Mouse (Mus musculus): Measurements from ENCODE around the gene Psenen. TPM values are rescaled to one million over a fixed set of nuclear protein-coding genes. Genes with fewer than 3 reads are reported as not detected.

Psenen gene
- total RNA-seq, 2 experiments from 2014 or later = 93.7 to 104 TPM

DNA sequence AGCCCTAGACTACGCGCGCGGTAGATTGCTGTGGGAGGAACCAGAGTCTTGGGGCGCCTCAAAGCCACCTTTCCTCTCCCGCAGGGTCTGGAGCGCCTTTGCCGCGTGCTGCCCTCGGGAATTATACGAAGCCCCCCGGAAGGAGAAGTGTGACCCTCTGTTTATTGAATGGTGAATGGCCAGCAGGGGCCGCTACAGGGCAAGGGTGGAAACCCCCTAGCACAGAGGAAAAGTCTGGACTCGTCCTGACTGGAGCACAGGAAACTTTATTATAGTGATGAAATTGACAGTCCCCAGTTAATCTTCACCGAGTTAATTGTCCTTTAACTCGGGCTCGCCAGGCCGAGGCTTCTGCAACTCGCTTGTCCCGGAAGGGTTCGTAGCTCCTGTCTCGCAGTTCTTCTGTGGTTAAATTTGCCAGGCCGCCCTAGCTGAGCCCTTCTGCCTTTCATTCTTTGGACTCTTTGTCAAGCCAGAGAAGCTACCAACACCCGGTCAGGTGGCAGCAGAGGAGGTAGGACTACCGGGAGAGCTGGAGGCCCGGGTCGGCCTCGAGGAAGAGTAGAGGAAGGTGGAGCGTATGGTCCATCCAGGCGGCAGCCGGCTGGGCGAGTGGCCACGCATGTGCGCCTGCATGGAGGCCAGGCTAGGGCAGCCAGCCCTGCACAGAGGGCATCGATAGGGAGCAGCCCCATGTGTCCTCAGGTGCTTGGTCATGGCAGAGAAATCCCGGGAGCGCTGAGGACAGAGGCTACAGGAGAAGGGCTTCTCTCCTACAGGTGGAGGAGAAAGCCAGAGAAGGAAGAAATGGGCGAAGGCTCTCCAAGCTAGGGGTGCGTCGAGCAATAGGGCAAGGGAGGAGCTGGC lies 26.2 kb upstream of the Psenen start:
- DNase-seq = peak; percentile 90

GRCm38 (mm10) chr7:30588676-30589434 lies 25.4 kb upstream of the Psenen start, which contains the start of gene Kmt2b:
Kmt2b (minus strand) TSS chr7:30588726.
- DNase-seq = peak; percentile 92

- DNase-seq = no peak
Observed at GRCm38 (mm10) chr7:30587842-30588667, 24.6 kb upstream of the Psenen start.

GRCm38 (mm10) chr7:30586455-30587020 lies 23.1 kb upstream of the Psenen start:
- DNase-seq = no peak

DNA sequence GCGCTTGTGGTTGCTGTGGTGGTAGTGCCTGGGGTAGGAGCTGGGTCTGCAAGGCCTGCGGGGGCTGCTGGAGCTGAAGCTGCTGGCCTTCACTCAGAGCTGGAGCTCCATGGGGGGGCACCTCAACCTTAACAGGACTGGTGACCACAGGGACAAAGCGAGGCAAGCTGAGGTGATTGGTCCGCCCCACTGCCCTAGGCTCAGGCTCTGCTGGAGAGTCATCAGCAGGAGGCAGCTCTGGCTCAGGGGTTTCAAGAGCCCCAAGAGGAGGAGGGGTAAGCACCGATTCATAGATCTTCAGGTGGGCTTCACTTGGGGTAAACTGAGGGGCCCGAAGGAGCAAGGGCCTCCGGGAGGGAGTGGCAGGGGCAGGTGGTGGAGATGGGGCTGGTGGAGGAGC lies 21.7 kb upstream of the Psenen start:
- no peak for DNase-seq

- DNase-seq = no peak
Observed at GRCm38 (mm10) chr7:30584339-30584738, 20.9 kb upstream of the Psenen start.

DNA sequence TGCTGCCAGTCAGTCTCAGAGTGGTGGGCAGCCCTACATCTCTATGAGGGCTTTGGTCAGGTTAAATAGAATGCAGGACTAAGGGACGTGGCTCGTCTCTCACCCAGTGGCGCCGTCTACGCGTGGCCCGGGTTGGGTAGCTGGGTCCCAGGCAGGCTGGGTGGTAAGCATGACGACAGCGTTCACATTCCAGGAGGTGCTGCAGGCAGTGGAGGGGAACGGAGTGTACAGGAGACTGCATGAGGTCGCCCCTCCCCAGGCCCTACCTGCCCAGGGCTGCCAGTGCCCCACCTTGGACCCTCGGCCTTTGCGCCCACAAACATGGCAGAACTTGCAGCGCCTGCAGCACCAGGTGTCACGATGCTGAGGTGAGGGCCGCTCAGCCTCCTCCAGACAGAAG lies 18.1 kb upstream of the Psenen start:
- DNase-seq = no peak

GRCm38 (mm10) chr7:30579950-30580349 lies 16.5 kb upstream of the Psenen start:
- no peak for DNase-seq

DNA sequence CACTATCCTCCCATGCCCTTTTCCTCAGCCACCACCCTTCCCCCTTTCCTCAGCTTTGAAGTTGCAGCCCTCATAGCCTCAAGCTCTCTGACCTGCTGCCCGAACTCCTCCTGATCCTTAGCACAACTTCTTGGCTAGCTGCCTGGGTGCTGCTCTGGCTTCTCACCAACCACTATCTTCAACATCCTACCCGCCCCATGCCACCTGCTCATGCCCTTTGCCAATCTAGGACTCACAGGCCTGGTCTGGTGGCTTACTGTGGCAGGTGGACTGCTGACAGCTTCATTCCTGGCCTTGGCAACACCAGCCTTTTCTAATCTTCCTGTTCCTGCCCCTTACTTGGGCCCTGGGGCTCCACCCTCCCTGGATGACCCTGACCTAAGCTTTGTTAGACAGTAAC lies 9.5 kb upstream of the Psenen start:
- DNase-seq = peak; percentile 68

GRCm38 (mm10) chr7:30572389-30572788 lies 9.0 kb upstream of the Psenen start:
- DNase-seq = no peak

- DNase-seq = no peak
Observed at GRCm38 (mm10) chr7:30567555-30567954, 4.1 kb upstream of the Psenen start.

- no peak for DNase-seq
Observed at GRCm38 (mm10) chr7:30566033-30566432, 2.6 kb upstream of the Psenen start.

DNA sequence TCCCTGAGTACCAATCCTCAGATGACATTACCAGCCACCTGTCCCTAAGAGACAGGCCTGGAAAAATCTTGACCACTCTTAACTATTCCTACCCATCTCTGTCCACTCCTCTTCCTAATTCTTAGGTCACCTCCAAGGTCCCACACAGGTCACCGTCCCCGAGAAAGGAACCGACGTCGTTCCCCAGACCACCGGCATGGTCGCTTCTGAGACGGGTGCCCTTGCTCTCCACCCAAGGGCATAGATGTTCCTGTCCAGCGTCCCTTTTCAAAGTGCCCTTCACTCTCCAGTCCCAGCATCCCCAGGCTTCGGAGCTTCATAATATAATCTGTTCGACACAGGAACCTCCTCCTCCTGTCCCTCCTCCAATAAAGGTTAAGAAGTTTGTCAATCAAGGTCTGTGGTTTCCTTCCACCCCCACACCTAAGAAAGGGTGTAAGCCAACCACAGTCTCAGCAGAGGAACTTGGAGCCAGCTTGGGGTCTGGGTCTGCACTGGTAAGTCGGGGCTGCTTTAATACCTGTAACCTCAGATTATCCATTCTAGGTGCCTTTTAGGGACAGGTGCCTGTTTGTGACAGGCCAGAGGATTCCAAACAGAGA lies 1.6 kb upstream of the Psenen start, which contains the start of gene Igflr1:
Igflr1 (plus strand) TSS at position 458 of the 602 bp plus-strand sequence.
- no peak for DNase-seq

DNA sequence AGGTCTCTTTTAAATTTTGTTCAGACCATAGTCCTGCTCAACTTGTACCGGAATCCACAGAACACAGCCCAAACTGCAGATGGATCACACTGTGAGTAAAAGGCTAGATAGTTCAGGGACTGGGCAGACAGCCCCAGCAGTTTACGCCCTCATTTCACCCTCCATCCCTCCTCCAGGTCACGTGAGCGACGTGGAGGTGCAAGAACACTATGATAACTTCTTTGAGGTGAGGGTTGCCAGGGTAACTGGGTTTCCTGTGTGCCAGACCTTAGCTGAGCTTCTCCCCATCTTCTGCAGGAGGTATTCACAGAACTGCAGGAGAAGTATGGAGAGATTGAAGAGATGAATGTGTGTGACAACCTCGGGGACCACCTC lies 466 bp upstream of the Psenen start:
- DNase-seq = no peak

- no peak for DNase-seq
Observed at GRCm38 (mm10) chr7:30562526-30563116, 806 bp downstream of the Psenen start.

DNA sequence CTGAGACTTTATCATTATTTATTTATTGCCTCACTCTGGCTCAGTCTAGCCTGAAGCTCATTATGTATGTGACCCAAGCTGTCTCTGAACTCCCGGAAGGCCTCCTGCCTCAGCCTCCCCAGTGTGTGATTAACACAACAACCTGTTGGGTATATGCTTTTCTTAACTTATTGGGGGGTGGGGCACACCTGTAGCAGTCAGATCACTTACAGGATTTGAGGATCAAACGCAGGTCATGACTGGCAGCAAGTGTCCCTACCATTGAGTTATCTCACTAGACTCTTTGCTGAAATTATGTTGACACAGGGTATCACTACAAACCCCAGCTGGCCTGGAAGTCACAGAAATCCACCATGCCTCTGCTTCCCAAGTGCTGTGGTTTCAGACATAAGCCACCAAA lies 3.1 kb downstream of the Psenen start:
- no peak for DNase-seq

DNA sequence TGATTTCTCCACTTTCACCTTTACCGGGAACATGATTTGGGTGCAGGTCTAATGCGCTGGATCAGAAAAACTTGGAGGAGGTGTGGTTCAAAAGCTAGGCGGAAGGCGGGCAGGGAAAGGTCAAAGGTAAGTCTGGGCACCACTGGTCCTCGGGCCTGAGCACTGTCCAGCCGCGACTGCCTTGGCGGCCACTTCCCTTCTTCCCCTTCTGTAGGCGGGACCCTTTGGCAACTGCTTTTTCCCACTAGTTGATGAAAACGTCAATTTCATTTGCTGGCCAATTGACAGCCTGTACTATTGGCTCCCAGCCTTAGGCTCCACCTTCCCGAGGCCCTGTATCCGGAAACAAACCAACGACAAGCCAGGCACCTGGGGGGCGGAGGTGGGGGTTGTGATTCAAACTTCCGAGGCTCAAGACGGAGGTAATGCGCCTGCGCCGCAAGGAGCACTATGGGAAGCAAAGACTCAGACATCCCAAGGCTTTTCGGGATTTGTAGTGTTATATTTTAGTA lies 3.9 kb downstream of the Psenen start, which contains the start of gene Lin37:
Lin37 (minus strand) TSS at position 396 of the 512 bp plus-strand sequence.
- peak; percentile 89 for DNase-seq

DNA sequence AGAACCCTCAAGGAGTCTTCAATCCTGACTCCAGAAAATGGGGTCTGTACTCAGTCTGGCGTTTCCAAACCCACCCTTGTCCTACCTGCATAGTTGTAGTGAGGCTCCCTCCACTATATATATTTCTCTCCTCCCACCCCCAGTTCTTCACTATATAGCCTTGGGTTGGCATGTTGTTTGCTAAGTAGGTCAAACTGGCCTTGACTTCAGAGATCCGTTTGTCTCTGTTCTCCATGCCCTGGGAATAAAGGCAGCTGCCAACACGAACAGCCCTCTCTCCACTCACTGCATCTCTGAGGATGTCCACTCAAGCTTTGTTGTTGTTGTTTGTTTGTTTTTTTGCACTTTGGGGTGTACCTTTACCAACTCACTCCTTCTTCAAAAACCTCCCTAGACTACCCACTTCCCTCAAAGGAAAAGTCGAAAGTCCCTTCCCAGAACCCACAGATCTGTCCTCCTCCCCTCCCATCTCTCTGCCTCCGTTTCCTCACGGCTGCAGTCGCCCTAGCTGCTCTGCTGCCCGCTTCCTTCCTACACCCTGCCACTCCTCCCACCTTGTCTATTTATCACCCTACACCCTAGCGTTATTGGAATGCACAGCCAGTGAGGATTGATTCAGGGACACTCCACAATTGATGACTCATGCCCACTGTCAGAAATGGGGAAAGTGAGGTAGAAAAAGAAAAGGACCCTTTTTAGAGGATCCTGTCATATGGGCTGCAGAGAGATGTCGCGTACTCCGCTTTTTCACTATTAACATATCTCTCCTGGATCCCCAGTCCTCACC lies 4.6 kb downstream of the Psenen start:
- no peak for DNase-seq

DNA sequence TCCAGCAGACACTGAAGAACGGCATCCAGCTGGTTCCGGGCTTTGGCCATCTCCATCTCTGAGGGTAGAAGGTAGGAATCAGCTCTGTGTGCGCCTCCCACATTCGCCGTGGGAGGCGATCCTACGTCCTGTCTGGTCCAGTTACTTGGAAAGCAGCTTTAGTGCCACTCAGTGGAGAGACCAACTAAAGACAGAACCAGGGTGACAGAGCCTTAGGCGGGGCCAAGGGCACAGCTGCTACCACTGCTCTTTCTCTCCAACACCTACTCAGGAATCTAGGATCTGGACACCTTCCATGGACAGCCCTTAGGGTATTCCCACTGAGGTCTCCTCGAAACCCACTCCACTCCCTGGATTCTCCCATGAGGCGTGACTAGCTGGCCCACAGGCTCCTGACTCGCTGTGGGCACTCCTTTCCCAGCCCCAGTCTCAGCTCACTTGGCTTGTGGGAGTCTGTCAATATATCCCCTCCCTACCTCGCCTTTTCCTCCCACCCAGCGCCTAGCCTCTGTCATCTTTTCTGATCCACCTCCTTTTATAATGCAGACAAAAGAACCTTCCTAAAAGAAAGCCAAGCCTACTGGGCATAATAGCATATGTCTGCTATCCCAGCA lies 5.4 kb downstream of the Psenen start:
- no peak for DNase-seq

Data from gastrocnemius, postnatal 10 days (tissue).